Mouse (Mus musculus) embryonic facial prominence, embryonic 12.5 days (tissue): Measurements from ENCODE around the gene Aebp2. TPM values are rescaled to one million over a fixed set of nuclear protein-coding genes. Genes with fewer than 3 reads are reported as not detected.

ENCODE experiments used
- ATAC-seq: fragments of 200-750 bp; cut with Nextera tagmentation; 2 replicates; pipeline ENCODE4 v1.8.0; 2017; ENCODE audit not compliant: insufficient number of reproducible peaks, insufficient read depth, low FRiP score, low TSS enrichment
- H3K27ac ChIP-seq: fragments of 300-500 bp; sonication (generic); 2 replicates; pipeline ENCODE4 v1.5.1; 2016; ENCODE audit warnings: mild to moderate bottlenecking
- H3K27me3 ChIP-seq: fragments of 300-500 bp; sonication (generic); 2 replicates; pipeline ENCODE4 v1.6.1; 2016; ENCODE audit warnings: mild to moderate bottlenecking, moderate library complexity
- H3K36me3 ChIP-seq: fragments of 300-500 bp; sonication (generic); 2 replicates; pipeline ENCODE4 v1.6.1; 2016; ENCODE audit warnings: mild to moderate bottlenecking
- H3K4me1 ChIP-seq: fragments of 300-500 bp; sonication (generic); 2 replicates; pipeline ENCODE4 v1.6.1; 2016
- H3K4me2 ChIP-seq: fragments of 300-500 bp; sonication (generic); replicated peaks from 2 replicates; pipeline ENCODE4 v1.6.1; 2016; ENCODE audit warnings: mild to moderate bottlenecking, moderate library complexity
- H3K4me3 ChIP-seq: fragments of 300-500 bp; sonication (generic); 2 replicates; pipeline ENCODE4 v1.5.1; 2016; ENCODE audit warnings: mild to moderate bottlenecking
- H3K9ac ChIP-seq: fragments of 300-500 bp; sonication (generic); 2 replicates; pipeline ENCODE4 v1.6.1; 2016; ENCODE audit warnings: mild to moderate bottlenecking, moderate library complexity
- H3K9me3 ChIP-seq: fragments of 300-500 bp; sonication (generic); 2 replicates; pipeline ENCODE4 v1.6.1; 2016; ENCODE audit warnings: mild to moderate bottlenecking, moderate library complexity
- whole genome bisulfite sequencing: fragments of 180-500 bp; shearing (Covaris S2); methylation state at CpG from one replicate; pipeline ENCODE4 v1.1.7; 2016; 5-methylcytosine and 5-hydroxymethylcytosine counted together
- polyA plus RNA-seq: library from polyadenylated mRNA; unstranded; fragments of >200 nt; fragmentation: Nextera tagmentation; extraction: Ambion mirVana; gene quantifications from 2 replicates; pipeline ENCODE4 v1.2.1, GENCODE M21; 2016

Gene Aebp2
- polyA plus RNA-seq, 1 experiment from 2014 or later = 18.0 TPM

DNA sequence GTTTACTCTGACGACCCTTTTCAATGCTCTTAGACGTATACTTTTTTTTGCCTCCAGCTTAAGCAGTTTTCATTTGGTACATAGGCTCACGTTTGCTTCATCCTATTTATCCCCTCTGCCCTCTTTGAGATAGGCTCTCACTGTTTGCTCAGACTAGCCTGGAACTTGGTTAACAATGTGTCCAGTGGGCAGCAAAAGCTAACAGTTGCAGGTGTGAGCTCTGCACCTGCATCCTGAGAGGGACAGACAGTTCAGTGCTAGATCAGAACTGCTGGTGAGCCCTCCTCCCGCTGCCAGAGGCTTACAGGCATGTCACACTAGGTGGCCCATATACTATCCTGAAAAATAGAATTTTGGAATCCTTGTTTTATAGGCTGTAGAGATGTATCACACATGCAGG lies 7.8 kb downstream of the Aebp2 start:
- H3K9me3 ChIP-seq = no peaks in the 10 kb centered on the region
- no peak overlapping the region for H3K9ac ChIP-seq
- peaks cover 13% of the 10 kb centered on the region for H3K36me3 ChIP-seq
- no peak overlapping the region for H3K4me2 ChIP-seq
- 73% methylated on average over 4 of the region's 4 CpGs for WGBS
- H3K4me3 ChIP-seq = no peak overlapping the region
- ATAC-seq = no peak
- no peaks in the 10 kb centered on the region for H3K27me3 ChIP-seq
- no peak overlapping the region for H3K27ac ChIP-seq
- H3K4me1 ChIP-seq = peaks cover 24% of the 10 kb centered on the region

DNA sequence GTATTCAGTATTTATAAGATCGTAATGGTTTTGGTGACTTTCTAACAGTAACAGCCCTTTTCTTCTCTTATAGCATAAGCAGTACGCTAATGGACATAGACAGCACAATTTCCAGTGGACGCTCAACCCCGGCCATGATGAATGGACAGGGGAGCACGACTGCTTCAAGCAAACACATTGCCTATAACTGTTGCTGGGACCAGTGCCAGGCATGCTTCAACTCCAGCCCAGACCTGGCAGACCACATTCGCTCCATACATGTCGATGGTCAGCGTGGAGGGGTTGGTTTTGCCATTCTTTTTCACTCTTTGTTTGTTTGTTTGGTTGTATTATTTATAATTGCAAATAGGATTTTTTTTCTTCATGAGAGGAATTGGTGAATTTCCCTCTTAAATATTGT lies 11.2 kb downstream of the Aebp2 start:
- H3K27ac ChIP-seq = no peak overlapping the region
- H3K4me1 ChIP-seq = 0 out of 2 replicates have a peak, but pooled peaks cover 3% of the 10 kb centered on the region
- WGBS = 89% methylated on average over 8 of the region's 8 CpGs
- H3K9me3 ChIP-seq = no peaks in the 10 kb centered on the region
- no peaks in the 10 kb centered on the region for H3K27me3 ChIP-seq
- H3K36me3 ChIP-seq = peaks cover 42% of the 10 kb centered on the region
- no peak overlapping the region for H3K4me3 ChIP-seq
- no peak overlapping the region for H3K9ac ChIP-seq
- no peak overlapping the region for H3K4me2 ChIP-seq
- ATAC-seq = no peak

DNA sequence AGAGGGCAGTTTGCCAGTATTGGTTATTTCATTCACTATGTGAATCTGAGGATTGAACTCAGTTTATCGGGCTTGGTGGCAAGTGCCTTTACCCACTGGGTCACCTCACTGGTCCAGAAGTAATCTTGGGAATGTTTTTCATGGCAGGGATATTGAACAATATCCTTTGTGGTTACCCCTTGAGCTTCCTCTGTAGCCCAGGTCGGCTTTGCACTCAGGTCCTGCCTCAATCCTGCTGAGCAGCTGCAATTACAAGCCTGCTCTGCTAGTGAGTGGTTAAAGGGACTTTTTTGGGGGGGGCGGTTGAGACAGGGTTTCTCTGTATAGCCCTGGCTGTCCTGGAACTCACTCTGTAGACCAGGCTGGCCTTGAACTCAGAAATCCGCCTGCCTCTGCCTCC lies 13.8 kb downstream of the Aebp2 start:
- Histone ChIP-seq H3K36me3 (peaks cover 58% of the 10 kb centered on the region), H3K27me3 (no peaks in the 10 kb centered on the region), H3K4me2 (no peak overlapping the region), H3K9ac (no peak overlapping the region), H3K4me3 (no peak overlapping the region), H3K4me1 (no peaks in the 10 kb centered on the region), H3K9me3 (no peaks in the 10 kb centered on the region), H3K27ac (no peak overlapping the region)
- WGBS = 93% methylated on average over 4 of the region's 4 CpGs
- ATAC-seq = no peak

DNA sequence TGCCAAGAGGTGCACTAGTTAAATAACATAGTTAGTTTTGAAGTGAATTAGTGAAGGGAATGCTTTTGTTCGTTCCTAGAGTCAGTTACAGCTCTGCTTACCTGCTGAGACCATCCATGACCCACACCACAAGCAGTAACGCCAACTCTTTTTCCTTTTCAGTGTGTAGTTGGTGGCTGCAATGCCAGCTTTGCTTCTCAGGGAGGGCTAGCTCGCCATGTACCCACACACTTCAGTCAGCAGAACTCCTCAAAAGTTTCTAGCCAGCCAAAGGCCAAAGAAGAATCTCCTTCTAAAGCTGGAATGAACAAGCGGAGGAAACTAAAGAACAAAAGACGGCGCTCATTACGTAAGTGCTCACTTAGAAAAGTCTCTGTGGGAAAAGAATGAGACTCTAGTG lies 19.5 kb downstream of the Aebp2 start:
- Histone ChIP-seq H3K4me1 (no peaks in the 10 kb centered on the region), H3K9me3 (no peaks in the 10 kb centered on the region), H3K4me2 (no peak overlapping the region), H3K36me3 (peaks cover 72% of the 10 kb centered on the region), H3K27me3 (no peaks in the 10 kb centered on the region), H3K4me3 (no peak overlapping the region), H3K27ac (no peak overlapping the region), H3K9ac (no peak overlapping the region)
- 92% methylated on average over 7 of the region's 7 CpGs for WGBS
- no peak for ATAC-seq

DNA sequence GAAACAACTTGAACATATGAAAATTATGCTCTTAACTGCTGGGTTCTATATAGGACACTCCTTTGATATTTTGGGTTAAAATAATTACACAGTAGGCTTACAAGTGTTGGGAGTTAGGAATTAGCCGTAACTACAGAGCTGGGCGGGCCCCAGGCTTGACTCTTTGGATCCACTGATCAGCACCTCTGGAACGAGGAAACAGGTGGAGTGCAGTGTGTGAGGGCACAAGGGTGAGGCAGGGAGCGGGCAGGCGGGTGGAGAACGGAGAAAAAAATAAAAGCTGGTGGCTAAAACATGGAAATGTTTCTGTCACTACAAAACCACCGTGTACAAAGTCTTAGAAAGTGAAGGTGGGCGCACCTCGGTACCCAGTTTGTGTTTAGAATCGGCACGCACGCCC lies 20.2 kb downstream of the Aebp2 start:
- H3K9me3 ChIP-seq = no peaks in the 10 kb centered on the region
- no peak overlapping the region for H3K4me3 ChIP-seq
- no peak overlapping the region for H3K9ac ChIP-seq
- H3K36me3 ChIP-seq = peaks cover 71% of the 10 kb centered on the region
- ATAC-seq = no peak
- no peaks in the 10 kb centered on the region for H3K4me1 ChIP-seq
- H3K27ac ChIP-seq = no peak overlapping the region
- no peaks in the 10 kb centered on the region for H3K27me3 ChIP-seq
- no peak overlapping the region for H3K4me2 ChIP-seq
- 93% methylated on average over 12 of the region's 12 CpGs for WGBS

DNA sequence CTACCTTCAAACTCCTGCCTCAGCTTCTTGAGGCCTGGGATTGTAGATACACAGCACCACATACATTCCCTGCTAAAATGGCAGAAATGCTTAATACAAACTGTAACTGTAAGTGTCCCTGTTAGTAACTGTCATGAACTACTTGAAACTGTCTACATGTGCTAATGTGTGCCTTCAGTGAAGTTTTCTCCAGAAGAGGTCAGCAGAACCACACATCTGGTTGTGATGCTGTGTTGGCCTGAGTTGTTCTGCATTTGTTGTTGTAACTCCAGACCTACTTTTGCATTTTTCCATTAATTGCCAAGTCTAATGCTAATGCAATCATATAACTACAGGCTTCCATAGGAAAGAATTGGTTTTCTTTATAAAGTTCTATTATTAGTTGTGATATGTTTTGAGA lies 23.5 kb downstream of the Aebp2 start:
- peaks cover 77% of the 10 kb centered on the region for H3K36me3 ChIP-seq
- no peak overlapping the region for H3K27ac ChIP-seq
- no peaks in the 10 kb centered on the region for H3K27me3 ChIP-seq
- no peak overlapping the region for H3K4me3 ChIP-seq
- ATAC-seq = no peak
- no peaks in the 10 kb centered on the region for H3K4me1 ChIP-seq
- no peaks in the 10 kb centered on the region for H3K9me3 ChIP-seq
- no peak overlapping the region for H3K4me2 ChIP-seq
- H3K9ac ChIP-seq = no peak overlapping the region

DNA sequence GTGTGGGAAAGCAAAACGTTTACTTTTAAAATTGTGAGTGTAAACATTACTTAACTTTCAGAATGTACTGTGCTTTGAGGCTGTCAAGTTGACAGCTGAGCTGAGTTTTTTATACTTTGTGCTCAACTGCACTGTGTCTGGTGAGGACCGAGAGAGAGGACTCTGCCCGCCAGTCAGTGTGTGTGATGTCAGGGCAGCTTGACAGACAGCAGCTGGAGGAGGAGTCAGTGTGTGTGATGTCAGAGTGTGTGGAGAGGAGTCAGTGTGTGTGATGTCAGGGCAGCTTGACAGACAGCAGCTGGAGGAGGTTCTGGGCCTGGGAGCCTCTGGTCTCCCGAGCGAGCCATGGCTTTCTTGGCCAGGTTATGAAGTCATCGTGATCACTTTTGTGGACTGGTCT lies 24.4 kb downstream of the Aebp2 start:
- H3K9me3 ChIP-seq = no peaks in the 10 kb centered on the region
- no peak overlapping the region for H3K4me2 ChIP-seq
- H3K36me3 ChIP-seq = peaks cover 74% of the 10 kb centered on the region
- H3K27me3 ChIP-seq = no peaks in the 10 kb centered on the region
- no peak overlapping the region for H3K4me3 ChIP-seq
- 78% methylated on average over 6 of the region's 6 CpGs for WGBS
- H3K27ac ChIP-seq = no peak overlapping the region
- no peak for ATAC-seq
- no peak overlapping the region for H3K9ac ChIP-seq
- no peaks in the 10 kb centered on the region for H3K4me1 ChIP-seq

DNA sequence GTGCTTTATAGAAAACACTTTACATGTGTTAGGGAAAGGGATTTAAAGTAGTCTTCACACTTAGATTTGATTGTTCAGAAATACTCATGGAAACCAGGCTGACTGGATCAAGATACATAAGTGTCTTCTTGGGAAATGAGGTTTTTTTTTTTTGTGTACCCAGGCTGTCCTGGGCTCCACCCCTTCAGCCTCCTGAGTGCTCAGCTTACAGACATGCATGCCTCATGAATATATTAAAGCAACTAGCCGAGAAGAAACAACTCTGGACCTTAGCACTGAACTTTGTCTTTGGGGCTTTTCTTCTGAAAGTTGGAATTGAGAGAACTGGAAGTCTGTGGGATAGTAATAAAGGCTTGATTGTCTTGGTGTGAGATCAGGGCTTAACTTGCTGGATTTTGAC lies 27.3 kb downstream of the Aebp2 start:
- Histone ChIP-seq H3K9ac (no peak overlapping the region), H3K4me3 (no peak overlapping the region), H3K9me3 (no peaks in the 10 kb centered on the region), H3K27ac (no peak overlapping the region), H3K36me3 (peaks cover 61% of the 10 kb centered on the region), H3K4me2 (no peak overlapping the region), H3K4me1 (no peaks in the 10 kb centered on the region), H3K27me3 (no peaks in the 10 kb centered on the region)
- no peak for ATAC-seq
- 33% methylated on average over 1 of the region's 1 CpGs for WGBS

DNA sequence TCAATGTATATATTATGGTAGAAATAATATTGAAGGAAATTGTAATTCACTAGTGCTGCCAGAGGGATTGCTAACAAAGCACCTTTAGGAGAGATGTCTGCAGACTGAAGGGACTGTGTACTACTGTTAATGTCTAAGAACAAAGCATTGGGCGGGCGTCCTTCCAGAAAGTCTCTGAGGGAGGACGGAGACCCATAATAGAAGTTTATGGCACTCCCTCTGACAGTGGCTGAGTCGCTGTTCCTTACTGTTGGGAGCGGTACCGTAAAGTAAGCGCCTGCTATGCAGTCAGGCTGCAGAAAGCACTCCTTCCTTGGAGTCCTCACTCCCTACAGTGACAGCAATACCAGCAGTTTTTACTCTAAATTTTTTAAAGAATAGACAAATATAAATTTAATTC lies 29.5 kb downstream of the Aebp2 start:
- Histone ChIP-seq H3K9me3 (no peaks in the 10 kb centered on the region), H3K27me3 (no peaks in the 10 kb centered on the region), H3K27ac (no peak overlapping the region), H3K4me2 (no peak overlapping the region), H3K4me1 (peaks cover 12% of the 10 kb centered on the region; the same call in 1 of the 2 replicates), H3K36me3 (peaks cover 46% of the 10 kb centered on the region), H3K4me3 (no peak overlapping the region), H3K9ac (no peak overlapping the region)
- no peak for ATAC-seq
- WGBS = 93% methylated on average over 7 of the region's 7 CpGs

DNA sequence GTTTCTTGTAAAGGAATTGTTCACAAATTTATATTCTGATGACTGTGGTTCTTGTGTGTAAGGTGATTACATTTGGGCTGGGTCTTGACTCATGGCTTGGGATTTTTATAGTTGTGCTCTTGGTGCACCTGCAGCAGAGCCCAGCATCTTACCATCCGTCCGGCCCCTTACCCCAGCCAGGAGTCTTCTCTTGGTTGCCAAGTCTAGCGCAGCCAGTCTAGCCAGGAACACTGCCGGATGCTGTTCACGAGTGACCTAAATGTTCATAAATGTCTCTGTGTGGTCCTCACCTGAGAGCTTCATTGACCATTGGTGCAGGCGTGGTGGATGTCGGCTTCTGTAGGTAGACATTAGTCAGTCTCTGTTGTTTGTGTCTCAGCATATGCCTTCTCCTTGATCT lies 33.0 kb downstream of the Aebp2 start:
- no peak overlapping the region for H3K9ac ChIP-seq
- no peak overlapping the region for H3K4me2 ChIP-seq
- H3K36me3 ChIP-seq = peaks cover 18% of the 10 kb centered on the region
- peaks cover 12% of the 10 kb centered on the region; the same call in 1 of the 2 replicates for H3K4me1 ChIP-seq
- H3K9me3 ChIP-seq = no peaks in the 10 kb centered on the region
- 99% methylated on average over 7 of the region's 7 CpGs for WGBS
- no peak for ATAC-seq
- H3K27ac ChIP-seq = no peak overlapping the region; the same call in 1 of the 2 replicates
- H3K27me3 ChIP-seq = no peaks in the 10 kb centered on the region
- no peak overlapping the region for H3K4me3 ChIP-seq

DNA sequence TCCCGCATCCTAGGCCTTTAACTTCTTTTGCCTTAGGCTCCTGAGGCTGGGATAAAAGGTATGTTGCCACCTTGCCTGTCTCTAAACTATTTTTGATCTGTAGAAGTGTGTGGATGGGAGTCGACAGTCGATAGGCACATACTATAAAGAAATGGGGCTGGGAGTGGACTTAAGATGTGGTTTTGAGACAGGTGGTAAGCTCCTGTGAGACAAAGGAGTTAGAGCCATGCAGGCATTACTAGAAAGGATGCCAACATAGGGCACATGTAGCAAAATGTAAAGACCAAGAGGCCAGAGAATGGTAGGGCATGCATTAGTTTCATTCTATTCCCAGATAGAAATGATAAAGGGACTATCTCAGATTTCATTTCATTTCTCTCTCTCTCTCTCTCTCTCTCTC lies 34.5 kb downstream of the Aebp2 start:
- Histone ChIP-seq H3K27ac (no peak overlapping the region), H3K36me3 (peaks cover 9% of the 10 kb centered on the region), H3K9ac (no peak overlapping the region; the same call in 1 of the 2 replicates), H3K4me1 (peaks cover 12% of the 10 kb centered on the region; the same call in 1 of the 2 replicates), H3K4me2 (no peak overlapping the region), H3K27me3 (no peaks in the 10 kb centered on the region), H3K4me3 (no peak overlapping the region), H3K9me3 (no peaks in the 10 kb centered on the region)
- 88% methylated on average over 3 of the region's 3 CpGs for WGBS
- no peak for ATAC-seq

DNA sequence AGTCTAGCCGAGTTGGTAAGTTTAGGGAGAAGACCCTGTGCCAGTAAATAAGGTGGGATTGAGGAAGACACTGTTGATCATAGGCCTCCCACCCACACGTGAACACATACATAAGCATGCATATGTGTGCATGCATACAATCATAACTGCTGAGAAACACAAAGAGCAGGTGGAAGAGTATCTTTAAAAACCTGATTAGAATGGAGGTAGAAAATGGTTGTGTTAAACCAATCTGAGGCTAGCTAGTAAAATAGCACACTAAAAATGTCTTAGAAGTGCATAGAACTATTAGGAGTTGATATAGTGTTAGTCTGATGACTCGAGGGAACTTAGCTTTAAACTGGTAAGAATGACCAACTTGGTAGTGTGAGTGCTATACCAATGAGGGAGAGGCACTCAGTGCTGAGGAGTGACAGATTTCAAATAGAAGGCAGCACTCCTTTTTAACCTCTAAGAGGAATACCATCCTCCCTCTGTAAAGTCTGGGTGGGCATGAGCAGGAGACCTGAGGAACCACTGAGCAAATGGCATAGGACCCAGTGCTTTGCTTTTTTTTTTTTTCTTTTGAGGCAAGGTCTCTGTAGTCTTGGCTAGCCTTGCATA lies 35.6 kb downstream of the Aebp2 start:
- H3K4me1 ChIP-seq = peaks cover 12% of the 10 kb centered on the region; the same call in 1 of the 2 replicates
- 85% methylated on average over 3 of the region's 3 CpGs for WGBS
- H3K4me3 ChIP-seq = no peak overlapping the region
- H3K27me3 ChIP-seq = no peaks in the 10 kb centered on the region
- no peak for ATAC-seq
- H3K27ac ChIP-seq = no peak overlapping the region
- H3K9ac ChIP-seq = no peak overlapping the region
- no peaks in the 10 kb centered on the region for H3K9me3 ChIP-seq
- no peak overlapping the region for H3K4me2 ChIP-seq
- peaks cover 7% of the 10 kb centered on the region for H3K36me3 ChIP-seq

DNA sequence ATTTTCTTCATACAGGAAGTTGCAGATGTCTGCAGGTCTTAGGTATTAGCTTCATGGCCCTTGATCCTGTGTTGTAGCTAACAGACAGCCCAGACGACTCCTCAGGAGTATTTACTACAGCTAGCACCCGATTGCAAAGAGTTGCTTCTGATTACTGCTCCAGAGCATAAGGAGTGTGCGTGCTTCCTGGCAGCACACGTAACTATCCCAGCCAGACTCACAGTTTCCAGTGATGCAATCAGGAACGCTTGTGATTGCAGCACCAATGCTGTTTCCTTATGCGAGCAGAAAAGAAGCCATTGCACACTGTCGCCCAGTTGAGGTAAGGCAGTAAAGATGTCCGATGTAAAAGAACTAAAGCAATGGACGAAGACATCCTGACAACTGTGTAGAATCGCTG lies 38.6 kb downstream of the Aebp2 start:
- no peak overlapping the region for H3K4me2 ChIP-seq
- no peaks in the 10 kb centered on the region for H3K9me3 ChIP-seq
- H3K4me1 ChIP-seq = peaks cover 5% of the 10 kb centered on the region
- no peak overlapping the region for H3K9ac ChIP-seq
- no peak overlapping the region for H3K27ac ChIP-seq
- H3K27me3 ChIP-seq = no peaks in the 10 kb centered on the region
- no peak overlapping the region for H3K4me3 ChIP-seq
- 90% methylated on average over 10 of the region's 10 CpGs for WGBS
- ATAC-seq = no peak
- no peaks in the 10 kb centered on the region for H3K36me3 ChIP-seq
